Mouse (Mus musculus) gastrocnemius, adult 2 months (tissue): ENCODE data around the gene Kank1. TPM values are rescaled to one million over a fixed set of nuclear protein-coding genes. Genes with fewer than 3 reads are reported as not detected.
A peak's percentile ranks its signal among the peaks of the same experiment; 100 is the strongest.
"Not testable (repeated sequence)": the region's sequence is repeated elsewhere in the genome, so short reads cannot be mapped to it uniquely, and the experiment has no call there.

Source experiments
- DNase-seq: peaks from one replicate; pipeline ENCODE4 v3.0.0; 2022
- H3K27ac ChIP-seq: fragments of 200-600 bp; 2 replicates; pipeline ENCODE4 v1.8.1; 2022; ENCODE audit warnings: mild to moderate bottlenecking
- H3K4me3 ChIP-seq: fragments of 200-600 bp; 2 replicates; pipeline ENCODE4 v1.8.1; 2022; ENCODE audit warnings: mild to moderate bottlenecking, moderate library complexity
- CTCF ChIP-seq: fragments of 200-600 bp; IDR thresholded peaks from 2 replicates; pipeline ENCODE4 v1.8.1; 2022; ENCODE audit warnings: antibody characterized with exemption, mild to moderate bottlenecking, moderate library complexity
- intact Hi-C: fragments of 180-260 bp; cut with DNase I; formaldehyde crosslinking; loops from one replicate; pipeline ENCODE4 v1.15.1; 2025
- total RNA-seq, 2 experiments: library from RNA; stranded (reverse); gene quantifications; 2 replicates each; pipeline ENCODE4 v1.2.3; 2021

Kank1 gene
- total RNA-seq, 2 experiments from 2014 or later = 17.4 to 19.2 TPM

DNA sequence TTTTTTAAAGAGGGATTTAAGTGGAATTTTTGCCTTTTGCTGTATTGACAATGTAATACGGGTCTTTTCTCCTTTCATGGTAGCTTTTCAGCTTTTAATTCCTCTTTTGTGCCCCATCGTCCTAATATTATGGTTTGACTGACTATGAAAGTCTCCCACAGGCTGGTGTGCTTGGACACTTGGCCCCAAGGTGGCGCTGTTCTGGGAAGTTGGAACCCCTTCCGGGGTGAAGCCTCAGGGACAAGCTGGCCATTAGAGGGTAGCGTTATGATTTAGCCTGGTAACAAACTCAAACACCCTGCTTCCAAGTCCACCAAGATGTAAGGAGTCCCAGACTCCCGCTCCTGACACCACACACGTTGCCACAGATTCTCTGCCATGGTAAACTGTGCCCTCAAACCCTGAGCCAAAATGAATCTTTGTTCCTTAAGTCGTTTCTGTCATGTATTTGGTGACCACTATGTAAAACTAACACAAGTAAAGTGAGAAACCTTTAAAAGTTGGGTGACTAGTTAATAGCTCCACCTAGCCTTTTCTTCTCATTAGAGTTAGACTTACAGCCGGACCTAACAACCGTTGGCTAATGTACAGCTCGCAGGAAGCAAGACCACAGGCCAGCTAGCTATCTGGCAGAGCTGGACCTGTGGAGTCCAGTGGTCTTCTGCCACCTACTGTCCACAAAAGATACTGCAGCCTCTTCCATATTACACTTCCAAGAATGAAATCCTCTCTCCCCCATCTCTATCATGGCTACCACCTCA, 214.3 kb downstream of the Kank1 start:
- intact Hi-C loops = loop anchor here (5.0 to 10.0 kb wide), 2 partner anchors 319 to 496 kb away; no protein-coding TSS in a partner anchor

GRCm38 (mm10) chr19:25453146-25453545, 216.4 kb downstream of the Kank1 start:
- intact Hi-C loops = loop anchor here (5.0 to 10.0 kb wide), 2 partner anchors 321 to 498 kb away; no protein-coding TSS in a partner anchor
- no peak overlapping the region for H3K4me3 ChIP-seq
- no peak for TF ChIP-seq CTCF
- no peak for DNase-seq
- H3K27ac ChIP-seq = no peak overlapping the region

More for the DNA sequence above, 214.3 kb downstream of the Kank1 start:
- DNase-seq = peak; percentile 43
- Histone ChIP-seq H3K27ac (no peak overlapping the region), H3K4me3 (no peak overlapping the region)
- TF ChIP-seq CTCF = peak; percentile 90

DNA sequence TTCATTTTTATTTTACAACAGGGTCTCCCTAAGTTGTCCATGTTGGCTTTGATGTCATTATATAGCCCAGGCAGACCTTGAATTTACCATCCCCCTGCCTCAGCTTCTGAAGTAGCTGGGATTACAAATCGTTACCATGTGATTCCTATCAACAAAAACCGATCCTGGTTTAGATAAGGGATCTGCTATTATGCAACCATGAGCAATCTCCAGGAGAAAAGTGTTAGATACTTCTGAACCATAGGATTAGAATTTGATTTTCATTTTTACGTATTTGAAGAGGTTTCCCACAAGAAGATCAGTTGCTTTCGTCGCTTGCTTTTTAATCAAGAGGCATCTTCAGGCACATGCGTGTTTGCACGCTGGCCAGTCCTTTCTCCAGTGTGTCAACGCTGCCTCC, 224.0 kb downstream of the Kank1 start:
- H3K4me3 ChIP-seq = no peak overlapping the region
- no peak for TF ChIP-seq CTCF
- intact Hi-C loops = no loop called here
- no peak for DNase-seq
- no peak overlapping the region for H3K27ac ChIP-seq

DNA sequence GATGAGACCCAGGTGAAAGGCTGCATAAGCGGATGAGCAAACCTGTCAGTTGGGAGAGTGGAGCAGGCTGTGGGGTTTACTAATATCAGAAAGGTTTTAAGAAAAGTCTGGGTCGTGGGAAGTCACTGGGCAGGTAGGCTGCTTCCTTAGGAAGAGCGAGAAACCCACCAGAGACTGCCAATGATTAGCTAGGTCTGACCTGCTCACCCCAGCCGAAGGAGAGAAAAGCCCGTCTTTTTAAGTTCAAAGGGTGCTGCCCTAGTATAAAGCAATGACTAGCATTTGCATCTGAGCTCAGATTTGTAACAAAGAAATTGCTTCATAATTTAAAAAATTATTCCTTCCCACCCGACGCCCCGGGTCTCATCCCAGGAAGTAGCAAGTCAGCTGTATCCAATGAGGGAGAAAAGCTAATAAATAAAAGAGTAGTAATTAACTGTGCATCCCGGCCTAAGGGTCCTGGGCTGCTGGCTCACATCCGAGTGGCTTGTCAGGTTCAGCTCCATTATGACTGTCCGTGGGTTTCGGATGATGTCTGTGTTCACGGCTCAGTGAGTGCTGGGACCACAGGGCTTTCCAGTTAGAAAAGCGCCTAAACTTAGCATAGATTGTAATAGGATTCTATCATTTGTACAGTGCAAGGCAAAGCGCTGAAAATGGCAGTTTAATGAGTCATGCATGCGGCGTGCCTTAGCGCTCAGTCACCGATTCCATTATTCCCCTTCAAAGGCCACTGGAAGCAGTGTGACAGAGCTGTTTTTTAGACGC, 225.0 kb downstream of the Kank1 start:
- intact Hi-C loops = no loop called here
- H3K4me3 ChIP-seq = no peak overlapping the region
- TF ChIP-seq CTCF = no peak
- H3K27ac ChIP-seq = no peak overlapping the region
- DNase-seq = no peak

DNA sequence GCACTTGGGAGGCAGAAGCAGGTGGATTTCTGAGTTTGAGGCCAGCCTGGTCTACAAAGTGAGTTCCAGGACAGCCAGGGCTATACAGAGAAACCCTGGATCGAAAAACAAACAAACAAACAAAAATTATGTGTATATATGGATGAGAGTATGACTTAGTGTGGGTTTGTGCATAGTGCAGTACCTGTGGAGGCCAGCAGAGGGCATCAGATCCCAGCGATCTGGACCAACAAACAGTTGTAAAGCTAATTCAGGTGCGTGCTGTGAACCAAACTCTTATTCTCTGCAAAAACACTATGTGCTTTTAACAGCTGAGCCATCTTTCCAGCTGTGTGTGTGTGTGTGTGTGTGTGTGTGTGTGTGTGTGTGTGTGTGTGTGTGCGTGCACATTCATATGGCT, 239.0 kb downstream of the Kank1 start:
- peak; percentile 51 for TF ChIP-seq CTCF
- intact Hi-C loops, H3K4me3 ChIP-seq, H3K27ac ChIP-seq, DNase-seq: not testable (repeated sequence)

- Histone ChIP-seq H3K27ac (no peak overlapping the region), H3K4me3 (no peak overlapping the region)
- DNase-seq = no peak
- intact Hi-C loops = no loop called here
- TF ChIP-seq CTCF = no peak
Measured at GRCm38 (mm10) chr19:25479152-25479669, 242.4 kb downstream of the Kank1 start.

DNA sequence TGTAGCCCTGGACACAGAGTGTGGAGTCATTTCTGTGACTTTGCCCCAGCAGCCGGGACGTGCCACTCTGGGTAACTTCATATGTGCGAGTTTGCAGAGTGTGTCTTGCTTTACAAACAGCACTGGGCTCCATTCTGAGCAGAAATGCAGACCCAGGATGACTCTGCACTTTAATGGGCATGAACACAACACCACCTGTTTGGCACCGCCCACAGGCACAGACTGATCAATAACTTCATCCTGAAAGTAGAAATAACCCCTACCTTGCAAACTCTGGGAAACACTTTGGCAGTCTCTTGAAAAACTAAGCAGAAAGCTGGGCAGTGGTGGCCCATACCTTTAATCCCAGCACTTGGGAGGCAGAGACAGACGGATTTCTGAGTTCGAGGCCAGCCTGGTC, 244.0 kb downstream of the Kank1 start:
- intact Hi-C loops = no loop called here
- no peak for DNase-seq
- Histone ChIP-seq H3K4me3 (no peak overlapping the region), H3K27ac (no peak overlapping the region)
- no peak for TF ChIP-seq CTCF

Other genes with a start within 250 kb of the Kank1 start
- 1 to 10 TPM; 1.5 to 1.6 TPM for gene Dock8, start 237.4 kb upstream of the Kank1 start, total RNA-seq